19 mouse cellular contexts compared by ENCODE assay signal in the genomic region with DNA sequence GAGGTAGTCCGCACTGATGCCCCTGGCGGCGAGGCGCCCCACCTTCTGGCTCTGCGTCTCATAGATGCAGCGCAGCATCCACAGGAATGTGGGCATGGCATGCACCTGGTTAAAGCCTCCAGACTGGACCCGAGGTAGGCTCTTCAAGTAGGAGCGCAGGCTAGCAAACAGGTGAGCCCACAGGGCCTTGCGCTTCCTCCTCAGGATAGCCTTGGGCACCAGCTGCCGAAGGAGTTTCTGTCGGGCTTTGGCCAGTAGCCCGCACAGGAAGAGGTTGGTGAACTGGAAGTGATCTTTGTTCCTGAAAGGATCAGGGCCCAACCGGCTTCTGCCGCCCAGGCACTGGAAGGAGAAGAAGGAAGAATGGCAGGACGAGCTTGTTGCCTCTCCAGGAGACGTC. TPM values are rescaled to one million over a fixed set of nuclear protein-coding genes. Genes with fewer than 3 reads are reported as not detected.
DNase-seq lines count a peak whose midpoint lies in the region; ATAC-seq and TF ChIP-seq lines count a peak whose summit lies in the region.
"Had no signal": no experiment of that assay in that cellular context is flagged by ENCODE, and none has a peak within 500 bp of the region (broad histone marks: within the 10 kb centered on the region; RNA-seq: fewer than 3 reads in every experiment).

No protein-coding gene starts in this region.

- no peak for ATAC-seq in heart, embryonic 14.5 days (ENCODE audit: insufficient number of reproducible peaks, insufficient read depth, low FRiP score, low read depth)
- ATAC-seq in heart, embryonic 11.5 days (replicated peaks; ENCODE audit: insufficient number of reproducible peaks, low FRiP score, low TSS enrichment): no peak
- ATAC-seq in inflammation-experienced regulatory T-cells, adult 6 months: no peak
- ATAC-seq in lung, postnatal 0 days: no peak
- ATAC-seq: CD4-positive, CD25-positive, alpha-beta regulatory T cell, adult 4 months had no signal

- no peak for TF ChIP-seq CTCF in ES-Bruce4 (IDR thresholded peaks at IDR 0.05; ENCODE audit: low read depth, low read length)
- TF ChIP-seq CTCF in lung, postnatal 0 days (IDR thresholded peaks at IDR 0.05): no peak

- no peak overlapping the region for H3K4me3 ChIP-seq in heart, embryonic 14.5 days (ENCODE audit: control insufficient read depth in 1 of 2, insufficient read depth in 1 of 2, low read depth in 1 of 2, low read length in 2 of 2)
- H3K4me3 ChIP-seq in heart, embryonic 11.5 days (ENCODE audit: low read depth, low read length): no peak overlapping the region
- H3K4me3 ChIP-seq in ES-Bruce4 (ENCODE audit: low read depth, low read length): peak overlapping the region; percentile 41
- 0 out of 2 replicates have a peak overlapping the region, but pooled peaks have one; percentile 29 for H3K4me3 ChIP-seq in limb, embryonic 10.5 days
- H3K4me3 ChIP-seq in lung, postnatal 0 days (ENCODE audit: low read depth, low read length): no peak overlapping the region
- H3K4me3 ChIP-seq: midbrain, embryonic 13.5 days; neural tube, embryonic 12.5 days had no signal

- peaks cover 23% of the 10 kb centered on the region for H3K27me3 ChIP-seq in heart, embryonic 14.5 days (ENCODE audit: control insufficient read depth, insufficient read depth, low read length)
- peaks cover 35% of the 10 kb centered on the region for H3K27me3 ChIP-seq in heart, embryonic 11.5 days (ENCODE audit: control insufficient read depth, insufficient read depth, low read length)
- H3K27me3 ChIP-seq in ES-Bruce4 (ENCODE audit: control insufficient read depth, insufficient read depth, low read length, poor library complexity, severe bottlenecking): no peaks in the 10 kb centered on the region
- peaks cover 39% of the 10 kb centered on the region for H3K27me3 ChIP-seq in limb, embryonic 10.5 days (ENCODE audit: low read depth, poor library complexity, severe bottlenecking)
- H3K27me3 ChIP-seq in lung, postnatal 0 days (replicated peaks; ENCODE audit: insufficient read depth, low read length): no peaks in the 10 kb centered on the region

- 0 out of 2 replicates have a peak overlapping the region, but pooled peaks have one; percentile 30 for H3K4me2 ChIP-seq in heart, embryonic 14.5 days (ENCODE audit: low read length)
- H3K4me2 ChIP-seq in heart, embryonic 11.5 days: no peak overlapping the region; the same call in 1 of the 2 replicates
- no peak overlapping the region for H3K4me2 ChIP-seq in lung, postnatal 0 days (replicated peaks; ENCODE audit: low read depth, low read length)

- 67% methylated on average over 16 of the region's 16 CpGs for WGBS in heart, embryonic 14.5 days
- WGBS in heart, embryonic 11.5 days (ENCODE audit: insufficient replicate concordance): 61% methylated on average over 16 of the region's 16 CpGs
- 69% methylated on average over 16 of the region's 16 CpGs for WGBS in limb, embryonic 10.5 days
- WGBS in lung, postnatal 0 days: 73% methylated on average over 16 of the region's 16 CpGs

- H3K27ac ChIP-seq in heart, embryonic 14.5 days (replicated peaks in 1 of 2; ENCODE audit: control insufficient read depth in 1 of 2, insufficient read depth in 1 of 2, low read depth in 2 of 2, low read length in 2 of 2): no peak overlapping the region
- H3K27ac ChIP-seq in heart, embryonic 11.5 days (ENCODE audit: low read depth, low read length): no peak overlapping the region
- H3K27ac ChIP-seq in ES-Bruce4 (ENCODE audit: insufficient read depth, low read length): no peak overlapping the region
- peak overlapping the region; percentile 56; the same call in 1 of the 2 replicates for H3K27ac ChIP-seq in limb, embryonic 10.5 days
- H3K27ac ChIP-seq in lung, postnatal 0 days (ENCODE audit: low read length): no peak overlapping the region
- H3K27ac ChIP-seq: midbrain, embryonic 13.5 days; neural tube, embryonic 12.5 days had no signal

- H3K4me1 ChIP-seq in heart, embryonic 14.5 days (ENCODE audit: control insufficient read depth in 2 of 2, insufficient read depth in 2 of 2, low read length in 2 of 2): peaks cover 5 to 6% of the 10 kb centered on the region in 2 experiments; a peak in 2 of 4 replicates
- H3K4me1 ChIP-seq in heart, embryonic 11.5 days (ENCODE audit: control insufficient read depth, insufficient read depth, low read length): peaks cover 8% of the 10 kb centered on the region; the same call in 1 of the 2 replicates
- H3K4me1 ChIP-seq in ES-Bruce4 (ENCODE audit: control insufficient read depth, insufficient read depth, low read length): peaks cover 9% of the 10 kb centered on the region
- peaks cover 29% of the 10 kb centered on the region for H3K4me1 ChIP-seq in limb, embryonic 10.5 days
- peaks cover 5% of the 10 kb centered on the region; the same call in 1 of the 2 replicates for H3K4me1 ChIP-seq in lung, postnatal 0 days (ENCODE audit: insufficient read depth, low read depth, low read length)

- no peaks in the 10 kb centered on the region for H3K36me3 ChIP-seq in heart, embryonic 14.5 days (ENCODE audit: control insufficient read depth, insufficient read depth, low read length)
- H3K36me3 ChIP-seq in heart, embryonic 11.5 days (ENCODE audit: control insufficient read depth, insufficient read depth, low read length): no peaks in the 10 kb centered on the region
- H3K36me3 ChIP-seq in ES-Bruce4 (ENCODE audit: control insufficient read depth, insufficient read depth, low read length, poor library complexity, severe bottlenecking): peaks cover 4% of the 10 kb centered on the region
- no peaks in the 10 kb centered on the region for H3K36me3 ChIP-seq in limb, embryonic 10.5 days
- H3K36me3 ChIP-seq in lung, postnatal 0 days (ENCODE audit: insufficient read depth, low read length): 0 out of 2 replicates have a peak, but pooled peaks cover 4% of the 10 kb centered on the region
- H3K36me3 ChIP-seq: midbrain, embryonic 13.5 days; neural tube, embryonic 12.5 days had no signal

- no peak for TF ChIP-seq EP300 in ES-Bruce4 (IDR thresholded peaks at IDR 0.05; ENCODE audit: insufficient read depth, low read depth, low read length)
- TF ChIP-seq EP300 in lung, postnatal 0 days (IDR thresholded peaks at IDR 0.05): no peak

- peak; percentile 9 for DNase-seq in embryo, embryonic 9.5 days (ENCODE audit: extremely low spot score)
- DNase-seq in embryo, embryonic 11 days: no peak
- DNase-seq in limb, embryonic 10.5 days (ENCODE audit: low spot score): peak; percentile 36
- no peak for DNase-seq in lung, postnatal 0 days (ENCODE audit: low spot score)
- DNase-seq: adrenal gland, adult 2 months; cerebellum, adult 9-10 months; gastrocnemius, postnatal 14 days; kidney, adult 8-10 months; liver; lung, postnatal 14 days; right cerebral cortex, postnatal 14 days; spleen, adult 18-20 months had no signal

- no peak overlapping the region for H3K9ac ChIP-seq in heart, embryonic 14.5 days (ENCODE audit: low read length)
- no peak overlapping the region for H3K9ac ChIP-seq in heart, embryonic 11.5 days (ENCODE audit: low read depth, low read length)
- H3K9ac ChIP-seq in ES-Bruce4 (ENCODE audit: low read depth, poor library complexity, severe bottlenecking): peak overlapping the region; percentile 21; the same call in 1 of the 2 replicates
- no peak overlapping the region for H3K9ac ChIP-seq in lung, postnatal 0 days (replicated peaks; ENCODE audit: low read depth)
- H3K9ac ChIP-seq: midbrain, embryonic 13.5 days; neural tube, embryonic 12.5 days had no signal

- TF ChIP-seq POLR2A in ES-Bruce4 (IDR thresholded peaks at IDR 0.05; ENCODE audit: insufficient read depth, low read length): no peak

- H3K9me3 ChIP-seq in heart, embryonic 14.5 days (ENCODE audit: control insufficient read depth, low read length): no peaks in the 10 kb centered on the region
- H3K9me3 ChIP-seq in heart, embryonic 11.5 days (replicated peaks; ENCODE audit: control insufficient read depth, low read length): no peaks in the 10 kb centered on the region
- no peaks in the 10 kb centered on the region for H3K9me3 ChIP-seq in ES-Bruce4 (replicated peaks; ENCODE audit: control insufficient read depth, insufficient read depth, low read length, poor library complexity, severe bottlenecking)
- H3K9me3 ChIP-seq in limb, embryonic 10.5 days (replicated peaks): no peaks in the 10 kb centered on the region
- H3K9me3 ChIP-seq in lung, postnatal 0 days (ENCODE audit: low read length): no peaks in the 10 kb centered on the region
- H3K9me3 ChIP-seq: midbrain, embryonic 13.5 days; neural tube, embryonic 12.5 days had no signal

RNA-seq across cellular contexts. Expression of gene Nod1, which starts 29.1 kb away (rescaled TPM):
- polyA plus RNA-seq in heart, embryonic 14.5 days (2014; fragmentation: Nextera tagmentation; extraction: Ambion mirVana): 4.6 and 4.9 TPM in 2 replicates
- polyA plus RNA-seq in heart, embryonic 11.5 days (2014; fragmentation: Nextera tagmentation; extraction: Ambion mirVana): 2.3 and 3.2 TPM in 2 replicates
- polyA plus RNA-seq in ES-Bruce4 (2011; ENCODE audit: insufficient read depth, insufficient read length, low read depth, missing spikeins): 9.4 and 10.0 TPM in 2 replicates
- 1.4 and 1.7 TPM in 2 replicates for polyA plus RNA-seq in limb, embryonic 10.5 days (2016; fragmentation: Nextera tagmentation; extraction: Ambion mirVana)
- polyA plus RNA-seq in inflammation-experienced regulatory T-cells, adult 6 months (2017; shearing (Covaris generic)): 10 to 100 TPM in 2 of 3 experiments, 1 to 10 TPM in 1; 9.7 to 14.2 (median 11.4) TPM
- polyA plus RNA-seq in lung, postnatal 0 days (2015; fragmentation: Nextera tagmentation; extraction: Ambion mirVana): 12.7 and 14.4 TPM in 2 replicates

RNA-seq across cellular contexts. Expression of gene Ggct, which starts 49.5 kb away (rescaled TPM):
- polyA plus RNA-seq in heart, embryonic 14.5 days (2014; fragmentation: Nextera tagmentation; extraction: Ambion mirVana): 6.6 and 6.8 TPM in 2 replicates
- polyA plus RNA-seq in heart, embryonic 11.5 days (2014; fragmentation: Nextera tagmentation; extraction: Ambion mirVana): 6.0 and 6.3 TPM in 2 replicates
- 44.7 and 50.1 TPM in 2 replicates for polyA plus RNA-seq in ES-Bruce4 (2011; ENCODE audit: insufficient read depth, insufficient read length, low read depth, missing spikeins)
- 8.5 and 11.9 TPM in 2 replicates for polyA plus RNA-seq in limb, embryonic 10.5 days (2016; fragmentation: Nextera tagmentation; extraction: Ambion mirVana)
- polyA plus RNA-seq in inflammation-experienced regulatory T-cells, adult 6 months (2017; shearing (Covaris generic)): 10 to 100 TPM; 30.0 to 31.4 (median 31.3) TPM
- 6.9 and 8.7 TPM in 2 replicates for polyA plus RNA-seq in lung, postnatal 0 days (2015; fragmentation: Nextera tagmentation; extraction: Ambion mirVana)

Comparison
In these comparisons a context has a peak if more than half of its experiments do, and no peak if none do; other contexts are left out.
1. DNase-seq: peak in embryo, embryonic 9.5 days (single experiment) and limb, embryonic 10.5 days (single experiment); none in embryo, embryonic 11 days (single experiment) and lung, postnatal 0 days (single experiment).
2. H3K4me3 ChIP-seq: peak in ES-Bruce4 (single experiment) and limb, embryonic 10.5 days (single experiment); none in heart, embryonic 14.5 days (0 of 2), heart, embryonic 11.5 days (single experiment) and lung, postnatal 0 days (single experiment).